Mouse (Mus musculus) E14TG2a.4 (cell line): ENCODE results near the gene Atf2.

Experiments used
- H3K27me3 ChIP-seq: 2 replicates; pipeline ENCODE4 v1.6.1; 2014; ENCODE audit warnings: low read length, control low read depth; ENCODE audit not compliant: insufficient read depth
- H3K36me3 ChIP-seq: 2 replicates; pipeline ENCODE4 v1.6.1; 2014; ENCODE audit warnings: low read length, control low read depth; ENCODE audit not compliant: insufficient read depth
- H3K4me1 ChIP-seq: replicated peaks from 2 replicates; pipeline ENCODE4 v1.6.1; 2014; ENCODE audit warnings: low read depth, low read length, control low read depth
- H3K4me3 ChIP-seq: replicated peaks from 2 replicates; pipeline ENCODE4 v1.5.1; 2014; ENCODE audit warnings: mild to moderate bottlenecking, low read length
- H3K9me3 ChIP-seq: 2 replicates; pipeline ENCODE4 v1.6.1; 2014; ENCODE audit warnings: low read length, control low read depth
- CTCF ChIP-seq: conservative IDR thresholded peaks from 2 replicates; pipeline ENCODE4 v1.5.1; 2014; ENCODE audit warnings: low read length
- NANOG ChIP-seq: IDR thresholded peaks from 2 replicates; pipeline ENCODE4 v1.6.1; 2014; ENCODE audit warnings: borderline replicate concordance, low read length, mixed read lengths
- POU5F1 ChIP-seq: IDR thresholded peaks from 2 replicates; pipeline ENCODE4 v1.6.1; 2014; ENCODE audit warnings: low read length, borderline replicate concordance

Atf2 gene

GRCm38 (mm10) chr2:73791846-73792630, 100.4 kb downstream of the Atf2 start:
- H3K4me3 ChIP-seq, result peak overlapping the region; percentile 6
- H3K36me3 ChIP-seq, result no peaks in the 10 kb centered on the region
- H3K4me1 ChIP-seq, result peaks cover 32% of the 10 kb centered on the region
- H3K27me3 ChIP-seq, result no peaks in the 10 kb centered on the region; the same call in 1 of the 2 replicates
- no peaks in the 10 kb centered on the region for H3K9me3 ChIP-seq
- TF ChIP-seq NANOG (no peak), POU5F1 (no peak), CTCF (peak; percentile 15)

- no peaks in the 10 kb centered on the region for H3K9me3 ChIP-seq
- no peaks in the 10 kb centered on the region for H3K36me3 ChIP-seq
- H3K4me1 ChIP-seq, result peaks cover 32% of the 10 kb centered on the region
- TF ChIP-seq CTCF (no peak), NANOG (no peak), POU5F1 (no peak)
- no peaks in the 10 kb centered on the region; the same call in 1 of the 2 replicates for H3K27me3 ChIP-seq
- no peak overlapping the region for H3K4me3 ChIP-seq
Measured at GRCm38 (mm10) chr2:73790332-73790731, 102.1 kb downstream of the Atf2 start.

GRCm38 (mm10) chr2:73788395-73788794, 104.0 kb downstream of the Atf2 start:
- no peaks in the 10 kb centered on the region; the same call in 1 of the 2 replicates for H3K27me3 ChIP-seq
- H3K36me3 ChIP-seq, result no peaks in the 10 kb centered on the region
- H3K4me1 ChIP-seq, result peaks cover 21% of the 10 kb centered on the region

DNA sequence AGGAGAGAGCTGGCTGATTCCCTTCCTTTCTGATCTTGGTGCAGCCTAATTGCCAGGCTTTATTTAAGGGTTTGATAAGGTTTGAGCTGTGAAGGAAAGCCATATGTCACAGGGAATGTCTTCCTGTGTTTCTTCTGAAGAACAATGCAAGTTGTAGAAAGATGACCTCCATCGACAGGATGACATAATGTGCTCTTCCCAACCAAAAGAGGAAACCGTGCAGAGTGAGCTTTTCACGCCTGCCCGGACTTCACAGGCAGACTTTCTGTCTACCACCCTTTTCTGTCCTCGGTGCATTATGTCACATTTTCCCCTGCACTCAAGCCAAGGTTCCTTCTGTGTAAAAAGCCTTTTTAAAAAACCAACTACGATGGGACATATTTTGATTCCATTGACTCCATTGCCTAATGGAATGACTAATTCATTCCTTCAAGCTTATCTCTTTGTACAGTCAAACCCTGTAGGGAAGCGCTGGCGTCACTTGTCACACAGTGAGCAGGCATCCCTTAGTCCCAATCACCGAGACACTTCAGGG, 110.0 kb downstream of the Atf2 start:
- no peak overlapping the region for H3K4me3 ChIP-seq

More at GRCm38 (mm10) chr2:73788395-73788794, 104.0 kb downstream of the Atf2 start:
- Histone ChIP-seq H3K4me3 (no peak overlapping the region), H3K9me3 (no peaks in the 10 kb centered on the region)
- no peak for TF ChIP-seq CTCF

GRCm38 (mm10) chr2:73780321-73781010, 112.0 kb downstream of the Atf2 start:
- Histone ChIP-seq H3K4me3 (no peak overlapping the region), H3K36me3 (no peaks in the 10 kb centered on the region), H3K9me3 (no peaks in the 10 kb centered on the region), H3K4me1 (peaks cover 27% of the 10 kb centered on the region), H3K27me3 (0 out of 2 replicates have a peak, but pooled peaks cover 6% of the 10 kb centered on the region)
- TF ChIP-seq CTCF, result no peak
- no peak for TF ChIP-seq POU5F1
- no peak for TF ChIP-seq NANOG

More for the DNA sequence above, 110.0 kb downstream of the Atf2 start:
- Histone ChIP-seq H3K4me1 (peaks cover 11% of the 10 kb centered on the region), H3K36me3 (no peaks in the 10 kb centered on the region), H3K27me3 (0 out of 2 replicates have a peak, but pooled peaks cover 6% of the 10 kb centered on the region), H3K9me3 (no peaks in the 10 kb centered on the region)
- TF ChIP-seq CTCF (no peak), NANOG (no peak), POU5F1 (no peak)

DNA sequence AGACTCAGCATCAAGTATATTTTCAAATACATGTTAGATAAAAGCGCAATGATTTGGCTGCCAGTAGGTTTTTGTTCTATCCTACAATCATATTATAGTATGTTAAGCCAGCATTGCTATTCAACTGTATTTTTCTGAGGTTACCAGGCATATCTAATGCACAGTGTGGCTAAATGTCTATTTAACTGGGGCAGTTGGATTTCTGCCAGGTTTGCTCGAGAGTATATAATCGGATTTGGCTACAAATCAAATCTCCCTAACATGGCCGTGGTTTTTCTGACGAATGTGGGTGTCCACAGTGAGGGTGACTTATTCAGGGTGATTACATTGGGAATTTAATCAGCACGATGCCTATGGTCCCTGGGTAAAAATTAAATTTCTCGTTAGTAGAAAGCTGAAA, 112.6 kb downstream of the Atf2 start:
- H3K27me3 ChIP-seq, result 0 out of 2 replicates have a peak, but pooled peaks cover 6% of the 10 kb centered on the region

GRCm38 (mm10) chr2:73779016-73779595, 113.3 kb downstream of the Atf2 start:
- H3K36me3 ChIP-seq, result no peaks in the 10 kb centered on the region
- H3K4me3 ChIP-seq, result no peak overlapping the region
- peaks cover 32% of the 10 kb centered on the region for H3K4me1 ChIP-seq
- H3K9me3 ChIP-seq, result no peaks in the 10 kb centered on the region
- no peak for TF ChIP-seq POU5F1
- H3K27me3 ChIP-seq, result 0 out of 2 replicates have a peak, but pooled peaks cover 6% of the 10 kb centered on the region

More for the DNA sequence above, 112.6 kb downstream of the Atf2 start:
- TF ChIP-seq NANOG (no peak), CTCF (no peak), POU5F1 (no peak)
- Histone ChIP-seq H3K9me3 (no peaks in the 10 kb centered on the region), H3K4me3 (no peak overlapping the region), H3K4me1 (peaks cover 27% of the 10 kb centered on the region), H3K36me3 (no peaks in the 10 kb centered on the region)

GRCm38 (mm10) chr2:73776936-73777335, 115.5 kb downstream of the Atf2 start:
- TF ChIP-seq CTCF (no peak), POU5F1 (no peak), NANOG (no peak)
- H3K36me3 ChIP-seq, result no peaks in the 10 kb centered on the region
- no peak overlapping the region for H3K4me3 ChIP-seq

More at GRCm38 (mm10) chr2:73776936-73777335, 115.5 kb downstream of the Atf2 start:
- Histone ChIP-seq H3K9me3 (no peaks in the 10 kb centered on the region), H3K27me3 (0 out of 2 replicates have a peak, but pooled peaks cover 6% of the 10 kb centered on the region), H3K4me1 (peaks cover 49% of the 10 kb centered on the region)
